Mouse (Mus musculus) liver, postnatal 0 days (tissue): ENCODE results near the gene Srl. TPM values are rescaled to one million over a fixed set of nuclear protein-coding genes. Genes with fewer than 3 reads are reported as not detected.
A peak's percentile ranks its signal among the peaks of the same experiment; 100 is the strongest.

Source experiments
- ATAC-seq: fragments of 200-750 bp; cut with Nextera tagmentation; 2 replicates; pipeline ENCODE4 v1.8.0; 2017; ENCODE audit warnings: mild to moderate bottlenecking, moderate library complexity
- DNase-seq: peaks from one replicate; pipeline ENCODE4 v3.0.0-alpha.2; 2016
- H3K27ac ChIP-seq: fragments of 300-500 bp; sonication (generic); 2 replicates; pipeline ENCODE4 v1.5.1; 2014; ENCODE audit warnings: antibody characterized with exemption, moderate library complexity, mild to moderate bottlenecking, low read depth
- H3K27me3 ChIP-seq: fragments of 300-500 bp; sonication (generic); 2 replicates; pipeline ENCODE4 v1.6.1; 2014; ENCODE audit warnings: low read length, control low read depth, mixed read lengths; ENCODE audit not compliant: insufficient read depth
- H3K36me3 ChIP-seq: fragments of 300-500 bp; sonication (generic); replicated peaks from 2 replicates; pipeline ENCODE4 v1.6.1; 2014; ENCODE audit warnings: mild to moderate bottlenecking, control low read depth, low read length, moderate library complexity, mixed read lengths; ENCODE audit not compliant: insufficient read depth
- H3K4me1 ChIP-seq: fragments of 300-500 bp; sonication (generic); 2 replicates; pipeline ENCODE4 v1.6.1; 2014; ENCODE audit warnings: antibody characterized with exemption, mild to moderate bottlenecking, control low read depth; ENCODE audit not compliant: insufficient read depth
- H3K4me2 ChIP-seq: fragments of 300-500 bp; sonication (generic); 2 replicates; pipeline ENCODE4 v1.6.1; 2014; ENCODE audit warnings: low read depth, mild to moderate bottlenecking, low read length, moderate library complexity, mixed read lengths
- H3K4me3 ChIP-seq: fragments of 300-500 bp; sonication (generic); 2 replicates; pipeline ENCODE4 v1.5.1; 2014; ENCODE audit warnings: low read depth, low read length
- H3K9ac ChIP-seq: fragments of 300-500 bp; sonication (generic); replicated peaks from 2 replicates; pipeline ENCODE4 v1.6.1; 2014; ENCODE audit warnings: mild to moderate bottlenecking, moderate library complexity
- H3K9me3 ChIP-seq: fragments of 300-500 bp; sonication (generic); 2 replicates; pipeline ENCODE4 v1.6.1; 2016; ENCODE audit warnings: mild to moderate bottlenecking, control low read depth, low read length, mixed read lengths
- CTCF ChIP-seq: sonication (generic); IDR thresholded peaks from 2 replicates; pipeline ENCODE4 v1.5.1; 2016; ENCODE audit warnings: antibody characterized with exemption, low read depth
- EP300 ChIP-seq: IDR thresholded peaks from 2 replicates; pipeline ENCODE4 v1.6.1; 2016; ENCODE audit warnings: antibody characterized with exemption, low read depth, mild to moderate bottlenecking
- WGBS: fragments of 180-500 bp; shearing (Covaris S2); extraction: QIAGEN DNeasy Blood & Tissue Kit; methylation state at CpG from one replicate; pipeline ENCODE4 v1.1.7; 2014; ENCODE audit not compliant: insufficient replicate concordance; 5-methylcytosine and 5-hydroxymethylcytosine counted together
- polyA plus RNA-seq: library from polyadenylated mRNA; unstranded; fragments of >200 nt; fragmentation: Nextera tagmentation; extraction: Ambion mirVana; gene quantifications from 2 replicates; pipeline ENCODE4 v1.2.1, GENCODE M21; 2015

The Srl gene
- polyA plus RNA-seq, 1 experiment from 2014 or later, result 1.00 TPM

- WGBS, result 19% methylated on average over 4 of the region's 4 CpGs
- DNase-seq (peak; percentile 87), ATAC-seq (peak; percentile 67)
- Histone ChIP-seq H3K36me3 (no peaks in the 10 kb centered on the region), H3K4me1 (0 out of 2 replicates have a peak, but pooled peaks cover 3% of the 10 kb centered on the region), H3K27ac (no peak overlapping the region), H3K9ac (no peak overlapping the region), H3K9me3 (no peaks in the 10 kb centered on the region), H3K27me3 (no peaks in the 10 kb centered on the region), H3K4me3 (no peak overlapping the region), H3K4me2 (no peak overlapping the region)
- TF ChIP-seq EP300 (no peak), CTCF (peak; percentile 93)
These were observed 26.3 kb upstream of the Srl start for GRCm38 (mm10) chr16:4567912-4568311.

DNA sequence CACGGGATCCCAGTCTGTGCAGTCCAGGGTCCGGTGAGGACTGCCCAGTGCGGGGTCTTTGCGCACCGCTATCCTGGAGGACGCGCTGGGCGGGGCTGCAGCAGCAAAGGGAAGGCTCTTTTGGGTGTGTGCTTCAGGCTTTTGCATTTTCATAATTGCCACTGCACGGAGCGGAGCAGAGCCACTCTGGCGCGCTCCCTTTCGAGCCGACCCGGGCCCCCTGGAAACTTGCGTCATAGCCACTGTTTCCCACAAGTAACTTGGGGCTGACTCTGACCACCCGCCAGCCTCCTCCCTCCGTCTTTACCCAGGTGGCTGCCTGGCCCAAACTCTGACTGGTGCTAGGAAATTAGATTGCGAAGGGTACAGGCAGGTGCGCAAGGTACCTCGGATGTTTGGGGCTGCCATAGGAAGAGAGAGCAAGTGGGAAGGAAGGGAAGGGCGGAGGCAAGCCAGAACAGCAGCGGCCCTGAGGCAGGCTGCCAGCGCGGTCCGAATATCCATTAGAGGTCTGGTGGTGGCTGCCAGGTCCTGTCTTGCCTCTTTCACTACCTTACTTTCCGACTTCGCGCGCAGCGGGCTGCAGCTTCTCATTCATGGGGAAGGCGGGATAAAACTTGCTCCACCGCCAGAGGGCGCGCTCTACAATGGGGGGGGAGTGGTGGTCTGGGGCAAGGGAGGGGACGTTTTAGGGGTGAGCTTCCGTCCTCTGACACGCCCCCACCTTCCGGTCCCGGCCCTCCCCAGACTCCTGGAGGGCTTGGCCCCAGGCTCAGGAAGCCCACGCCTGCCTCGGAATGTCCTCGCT, 18.7 kb upstream of the Srl start:
- 1% methylated on average over 41 of the region's 43 CpGs for WGBS
- Histone ChIP-seq H3K36me3 (no peaks in the 10 kb centered on the region), H3K9ac (peak overlapping the region; percentile 79), H3K27me3 (no peaks in the 10 kb centered on the region), H3K27ac (peak overlapping the region; percentile 94), H3K4me1 (peaks cover 23% of the 10 kb centered on the region), H3K4me2 (peak overlapping the region; percentile 100), H3K4me3 (peak overlapping the region; percentile 83), H3K9me3 (no peaks in the 10 kb centered on the region)
- peak; percentile 11 for ATAC-seq
- TF ChIP-seq CTCF (peak; percentile 80), EP300 (no peak)
- peak; percentile 78 for DNase-seq

GRCm38 (mm10) chr16:4559715-4560144, 18.1 kb upstream of the Srl start, which contains the start of gene Tfap4:
Gene Tfap4 (minus strand): TSS chr16:4559854.
- Histone ChIP-seq H3K9ac (peak within 1 kb of the TSS; percentile 79), H3K4me3 (peak within 1 kb of the TSS; percentile 83), H3K4me1 (peaks cover 28% of the 10 kb centered on the region), H3K4me2 (peak within 1 kb of the TSS; percentile 100), H3K27ac (peak within 1 kb of the TSS; percentile 94), H3K36me3 (no peaks in the 10 kb centered on the region), H3K9me3 (no peaks in the 10 kb centered on the region), H3K27me3 (no peaks in the 10 kb centered on the region)
- DNase-seq, result peak; percentile 88
- peak; percentile 41 for ATAC-seq
- TF ChIP-seq CTCF (peak; percentile 62), EP300 (0 out of 2 replicates have a peak, but pooled peaks have one; percentile 14)
- WGBS, result 1% methylated on average over 15 of the region's 17 CpGs

DNA sequence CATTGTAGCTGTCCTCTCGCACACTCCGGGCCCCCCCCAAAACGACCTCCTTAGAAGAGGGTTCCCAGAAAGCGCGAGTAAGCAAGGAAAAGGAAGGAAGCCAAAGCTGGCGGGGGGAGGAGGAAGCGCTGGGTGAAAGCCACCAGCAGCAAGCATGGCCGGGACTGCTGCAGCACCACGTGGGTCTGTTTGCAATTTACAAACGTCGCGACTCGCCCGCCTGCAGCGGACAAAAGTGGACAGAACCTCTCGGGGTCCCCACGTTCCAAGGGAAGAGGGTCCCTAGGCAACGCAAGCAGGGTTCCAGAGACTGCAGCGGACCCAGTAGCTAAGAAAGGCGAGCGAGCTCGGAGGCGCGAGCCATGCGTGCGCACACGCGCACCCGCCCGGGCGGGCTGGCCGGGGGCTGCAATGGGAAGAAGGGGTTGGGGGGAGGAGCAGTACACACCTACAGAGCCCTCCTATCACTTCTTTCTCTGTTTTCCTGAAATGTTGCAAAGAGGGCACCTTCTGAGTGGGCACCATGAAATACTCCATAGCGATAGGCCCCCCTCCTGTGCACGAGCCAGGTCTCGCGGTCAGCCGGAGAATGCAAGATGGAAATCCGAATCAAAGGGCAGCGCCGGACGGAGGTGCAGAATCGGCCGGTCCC, 17.5 kb upstream of the Srl start:
- peak overlapping the region; percentile 100 for H3K4me2 ChIP-seq
- peak overlapping the region; percentile 83 for H3K4me3 ChIP-seq
- H3K4me1 ChIP-seq, result peaks cover 34% of the 10 kb centered on the region
- no peaks in the 10 kb centered on the region for H3K27me3 ChIP-seq
- peak overlapping the region; percentile 79 for H3K9ac ChIP-seq
- no peaks in the 10 kb centered on the region for H3K36me3 ChIP-seq
- no peaks in the 10 kb centered on the region for H3K9me3 ChIP-seq
- peak; percentile 31 for ATAC-seq
- TF ChIP-seq CTCF (no peak), EP300 (no peak)
- peak overlapping the region; percentile 94 for H3K27ac ChIP-seq
- DNase-seq, result no peak
- under 1% methylated on average over 42 of the region's 43 CpGs for WGBS

GRCm38 (mm10) chr16:4558384-4558979, 16.9 kb upstream of the Srl start:
- peak; percentile 86 for ATAC-seq
- Histone ChIP-seq H3K27me3 (no peaks in the 10 kb centered on the region), H3K27ac (peak overlapping the region; percentile 94), H3K9ac (peak overlapping the region; percentile 79), H3K36me3 (no peaks in the 10 kb centered on the region), H3K4me2 (peak overlapping the region; percentile 100), H3K4me3 (peak overlapping the region; percentile 83), H3K4me1 (peaks cover 38% of the 10 kb centered on the region), H3K9me3 (no peaks in the 10 kb centered on the region)
- 0% methylated on average over 38 of the region's 38 CpGs for WGBS
- TF ChIP-seq CTCF (no peak), EP300 (no peak)
- DNase-seq, result peak; percentile 92

GRCm38 (mm10) chr16:4557949-4558348, 16.3 kb upstream of the Srl start:
- peaks cover 44% of the 10 kb centered on the region for H3K4me1 ChIP-seq
- H3K4me3 ChIP-seq, result peak overlapping the region; percentile 83
- no peaks in the 10 kb centered on the region for H3K27me3 ChIP-seq
- peak overlapping the region; percentile 94 for H3K27ac ChIP-seq
- no peaks in the 10 kb centered on the region for H3K9me3 ChIP-seq
- TF ChIP-seq EP300 (no peak), CTCF (no peak)
- H3K4me2 ChIP-seq, result peak overlapping the region; percentile 100
- H3K36me3 ChIP-seq, result no peaks in the 10 kb centered on the region
- under 1% methylated on average over 19 of the region's 19 CpGs for WGBS
- DNase-seq, result peak; percentile 77
- peak overlapping the region; percentile 79 for H3K9ac ChIP-seq
- ATAC-seq, result peak; percentile 69
